Mouse (Mus musculus) hindbrain, embryonic 12.5 days (tissue): Measurements from ENCODE around the gene Vegfa. TPM values are rescaled to one million over a fixed set of nuclear protein-coding genes. Genes with fewer than 3 reads are reported as not detected.

Experiments used
- ATAC-seq: fragments of 200-750 bp; cut with Nextera tagmentation; 2 replicates; pipeline ENCODE4 v1.8.0; 2017; ENCODE audit warnings: moderate TSS enrichment; ENCODE audit not compliant: low FRiP score
- H3K27ac ChIP-seq: fragments of 300-500 bp; sonication (generic); 2 replicates; pipeline ENCODE4 v1.5.1; 2016; ENCODE audit warnings: mild to moderate bottlenecking
- H3K27me3 ChIP-seq: fragments of 300-500 bp; sonication (generic); 2 replicates; pipeline ENCODE4 v1.6.1; 2016; ENCODE audit warnings: mild to moderate bottlenecking
- H3K36me3 ChIP-seq: fragments of 300-500 bp; sonication (generic); 2 replicates; pipeline ENCODE4 v1.6.1; 2016; ENCODE audit warnings: mild to moderate bottlenecking
- H3K4me1 ChIP-seq: fragments of 300-500 bp; sonication (generic); 2 replicates; pipeline ENCODE4 v1.6.1; 2016
- H3K4me2 ChIP-seq: fragments of 300-500 bp; sonication (generic); replicated peaks from 2 replicates; pipeline ENCODE4 v1.6.1; 2016; ENCODE audit warnings: mild to moderate bottlenecking
- H3K4me3 ChIP-seq: fragments of 300-500 bp; sonication (generic); 2 replicates; pipeline ENCODE4 v1.5.1; 2016; ENCODE audit warnings: mild to moderate bottlenecking
- H3K9ac ChIP-seq: fragments of 300-500 bp; sonication (generic); 2 replicates; pipeline ENCODE4 v1.6.1; 2016; ENCODE audit warnings: mild to moderate bottlenecking, moderate library complexity
- H3K9me3 ChIP-seq: fragments of 300-500 bp; sonication (generic); replicated peaks from 2 replicates; pipeline ENCODE4 v1.6.1; 2016; ENCODE audit warnings: mild to moderate bottlenecking
- WGBS: fragments of 180-500 bp; shearing (Covaris S2); methylation state at CpG from one replicate; pipeline ENCODE4 v1.1.7; 2016; 5-methylcytosine and 5-hydroxymethylcytosine counted together
- polyA plus RNA-seq: library from polyadenylated mRNA; unstranded; fragments of >200 nt; fragmentation: Nextera tagmentation; extraction: Ambion mirVana; gene quantifications from 2 replicates; pipeline ENCODE4 v1.2.1, GENCODE M21; 2016

The Vegfa gene
- polyA plus RNA-seq, 1 experiment from 2014 or later = 4.0 TPM

- Histone ChIP-seq H3K27ac (no peak overlapping the region), H3K27me3 (no peaks in the 10 kb centered on the region), H3K36me3 (no peaks in the 10 kb centered on the region), H3K9me3 (no peaks in the 10 kb centered on the region), H3K9ac (no peak overlapping the region), H3K4me2 (no peak overlapping the region), H3K4me1 (no peaks in the 10 kb centered on the region), H3K4me3 (no peak overlapping the region)
- 77% methylated on average over 10 of the region's 10 CpGs for WGBS
- no peak for ATAC-seq
Measured at GRCm38 (mm10) chr17:45979025-45979805, 53.0 kb downstream of the Vegfa start.

GRCm38 (mm10) chr17:45974461-45974860, 57.7 kb downstream of the Vegfa start:
- ATAC-seq = no peak
- H3K9me3 ChIP-seq = no peaks in the 10 kb centered on the region

GRCm38 (mm10) chr17:45973214-45973613, 59.0 kb downstream of the Vegfa start:
- no peak overlapping the region for H3K27ac ChIP-seq
- H3K9me3 ChIP-seq = no peaks in the 10 kb centered on the region
- WGBS = 80% methylated on average over 7 of the region's 7 CpGs
- H3K36me3 ChIP-seq = no peaks in the 10 kb centered on the region
- H3K4me3 ChIP-seq = no peak overlapping the region
- ATAC-seq = no peak
- no peaks in the 10 kb centered on the region for H3K27me3 ChIP-seq
- no peak overlapping the region for H3K9ac ChIP-seq
- no peak overlapping the region for H3K4me2 ChIP-seq
- H3K4me1 ChIP-seq = no peaks in the 10 kb centered on the region

More at GRCm38 (mm10) chr17:45974461-45974860, 57.7 kb downstream of the Vegfa start:
- no peaks in the 10 kb centered on the region for H3K36me3 ChIP-seq
- H3K4me2 ChIP-seq = no peak overlapping the region
- no peak overlapping the region for H3K4me3 ChIP-seq
- H3K4me1 ChIP-seq = no peaks in the 10 kb centered on the region
- no peak overlapping the region for H3K9ac ChIP-seq
- WGBS = 79% methylated on average over 7 of the region's 7 CpGs
- no peaks in the 10 kb centered on the region for H3K27me3 ChIP-seq
- no peak overlapping the region for H3K27ac ChIP-seq

GRCm38 (mm10) chr17:45972405-45972804, 59.8 kb downstream of the Vegfa start:
- ATAC-seq = no peak
- no peak overlapping the region for H3K4me3 ChIP-seq
- 71% methylated on average over 7 of the region's 7 CpGs for WGBS
- H3K9ac ChIP-seq = no peak overlapping the region
- no peak overlapping the region for H3K27ac ChIP-seq
- no peak overlapping the region for H3K4me2 ChIP-seq
- H3K4me1 ChIP-seq = no peaks in the 10 kb centered on the region
- no peaks in the 10 kb centered on the region for H3K9me3 ChIP-seq
- H3K36me3 ChIP-seq = no peaks in the 10 kb centered on the region
- H3K27me3 ChIP-seq = no peaks in the 10 kb centered on the region

- Histone ChIP-seq H3K9me3 (no peaks in the 10 kb centered on the region), H3K4me3 (no peak overlapping the region), H3K4me1 (peaks cover 3% of the 10 kb centered on the region; the same call in 1 of the 2 replicates), H3K36me3 (no peaks in the 10 kb centered on the region), H3K27me3 (no peaks in the 10 kb centered on the region), H3K9ac (no peak overlapping the region), H3K4me2 (no peak overlapping the region), H3K27ac (no peak overlapping the region)
- ATAC-seq = no peak
- 89% methylated on average over 6 of the region's 6 CpGs for WGBS
Measured at GRCm38 (mm10) chr17:45971800-45972199, 60.4 kb downstream of the Vegfa start.

- whole genome bisulfite sequencing = 83% methylated on average over 17 of the region's 17 CpGs
- H3K4me2 ChIP-seq = no peak overlapping the region
- no peaks in the 10 kb centered on the region for H3K9me3 ChIP-seq
- ATAC-seq = no peak
- no peaks in the 10 kb centered on the region for H3K27me3 ChIP-seq
- H3K4me3 ChIP-seq = no peak overlapping the region
- H3K4me1 ChIP-seq = peaks cover 6% of the 10 kb centered on the region; the same call in 1 of the 2 replicates
- H3K9ac ChIP-seq = no peak overlapping the region
- no peaks in the 10 kb centered on the region for H3K36me3 ChIP-seq
- H3K27ac ChIP-seq = no peak overlapping the region
Measured at GRCm38 (mm10) chr17:45970741-45971550, 61.2 kb downstream of the Vegfa start.

GRCm38 (mm10) chr17:45969596-45969995, 62.6 kb downstream of the Vegfa start:
- H3K4me1 ChIP-seq = peaks cover 6% of the 10 kb centered on the region; the same call in 1 of the 2 replicates
- H3K9ac ChIP-seq = no peak overlapping the region
- 72% methylated on average over 8 of the region's 8 CpGs for WGBS
- ATAC-seq = no peak
- no peaks in the 10 kb centered on the region for H3K9me3 ChIP-seq
- no peak overlapping the region for H3K4me3 ChIP-seq
- no peak overlapping the region for H3K4me2 ChIP-seq
- H3K36me3 ChIP-seq = no peaks in the 10 kb centered on the region
- H3K27ac ChIP-seq = no peak overlapping the region
- H3K27me3 ChIP-seq = no peaks in the 10 kb centered on the region

- ATAC-seq = no peak
- H3K27ac ChIP-seq = no peak overlapping the region
- H3K9me3 ChIP-seq = no peaks in the 10 kb centered on the region
- H3K36me3 ChIP-seq = no peaks in the 10 kb centered on the region
- no peak overlapping the region for H3K9ac ChIP-seq
- WGBS = 81% methylated on average over 11 of the region's 11 CpGs
- H3K4me2 ChIP-seq = no peak overlapping the region
- H3K27me3 ChIP-seq = no peaks in the 10 kb centered on the region
- no peak overlapping the region for H3K4me3 ChIP-seq
- H3K4me1 ChIP-seq = peaks cover 10% of the 10 kb centered on the region; the same call in 1 of the 2 replicates
Measured at GRCm38 (mm10) chr17:45968341-45968740, 63.8 kb downstream of the Vegfa start.

Other genes starting within 250 kb of the Vegfa start
- gene Mrps18a, start 78.6 kb upstream of the Vegfa start, polyA plus RNA-seq = 120 and 130 TPM in 2 replicates
- 20.3 and 21.5 TPM in 2 replicates for gene Rsph9, start 111.8 kb upstream of the Vegfa start, polyA plus RNA-seq
- 27.6 and 30.6 TPM in 2 replicates for gene Mad2l1bp, start 121.2 kb upstream of the Vegfa start, polyA plus RNA-seq
- gene Gtpbp2, start 128.7 kb upstream of the Vegfa start, polyA plus RNA-seq = 49.3 and 54.1 TPM in 2 replicates
- 12.4 and 14.0 TPM in 2 replicates for gene Polh, start 170.3 kb upstream of the Vegfa start, polyA plus RNA-seq
- 57.6 and 58.3 TPM in 2 replicates for gene Xpo5, start 170.4 kb upstream of the Vegfa start, polyA plus RNA-seq
- 76.1 and 91.8 TPM in 2 replicates for gene Polr1c, start 215.7 kb upstream of the Vegfa start, polyA plus RNA-seq
- gene Yipf3, start 215.7 kb upstream of the Vegfa start, polyA plus RNA-seq = 77.2 and 83.8 TPM in 2 replicates
- 3.9 and 4.1 TPM in 2 replicates for gene Lrrc73, start 221.2 kb upstream of the Vegfa start, polyA plus RNA-seq